Mouse (Mus musculus) forelimb bud, embryonic 11.5 days (tissue): ENCODE results near the gene Spry2.
A peak's percentile ranks its signal among the peaks of the same experiment; 100 is the strongest.

Experiments
- DNase-seq: peaks from one replicate; pipeline ENCODE4 v3.0.0-alpha.2; 2012; ENCODE audit warnings: low read depth, low spot score

Spry2 gene

DNA sequence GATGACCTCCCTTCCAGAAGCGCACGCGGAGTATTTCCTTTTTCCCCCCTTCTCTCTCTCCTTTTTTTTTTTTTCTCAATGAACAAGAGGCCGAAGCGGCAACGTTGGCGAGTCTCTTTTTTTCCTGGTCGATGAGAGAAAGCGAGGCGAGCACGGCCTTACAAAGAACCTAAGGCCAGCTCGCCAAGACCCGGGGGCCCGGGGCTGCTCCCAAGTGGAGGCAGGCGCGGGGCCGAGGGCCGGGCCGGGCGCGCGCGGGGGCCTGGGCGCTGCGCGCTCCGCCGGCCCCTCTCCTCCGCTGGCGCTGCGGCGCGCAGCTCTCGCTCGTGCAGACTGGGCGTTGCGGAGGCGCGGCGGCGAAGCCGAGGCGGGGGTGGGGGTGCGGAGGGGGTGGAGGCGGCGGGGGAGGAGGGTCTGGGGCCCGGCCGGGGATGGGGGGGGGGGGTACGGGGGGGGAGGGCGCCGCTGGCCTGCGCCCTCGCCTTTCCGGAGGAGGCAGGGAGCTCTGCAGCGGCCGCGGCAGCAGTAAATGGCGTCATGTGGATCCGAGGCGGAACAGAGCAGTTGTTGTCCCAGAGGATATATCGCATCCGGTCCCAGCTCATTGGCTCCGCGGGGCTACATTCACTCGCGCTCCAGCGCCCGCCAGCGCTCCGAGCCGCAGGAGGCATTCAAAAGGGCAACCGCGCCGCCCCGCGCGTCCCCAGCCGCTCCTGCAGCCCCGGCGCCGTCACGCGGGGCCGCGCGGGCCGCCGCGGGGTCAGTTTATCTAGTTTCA lies at the start of gene Spry2:
Spry2 (minus strand) TSS at position 29 of the 778 bp plus-strand sequence.
- peak; percentile 97 for DNase-seq

DNA sequence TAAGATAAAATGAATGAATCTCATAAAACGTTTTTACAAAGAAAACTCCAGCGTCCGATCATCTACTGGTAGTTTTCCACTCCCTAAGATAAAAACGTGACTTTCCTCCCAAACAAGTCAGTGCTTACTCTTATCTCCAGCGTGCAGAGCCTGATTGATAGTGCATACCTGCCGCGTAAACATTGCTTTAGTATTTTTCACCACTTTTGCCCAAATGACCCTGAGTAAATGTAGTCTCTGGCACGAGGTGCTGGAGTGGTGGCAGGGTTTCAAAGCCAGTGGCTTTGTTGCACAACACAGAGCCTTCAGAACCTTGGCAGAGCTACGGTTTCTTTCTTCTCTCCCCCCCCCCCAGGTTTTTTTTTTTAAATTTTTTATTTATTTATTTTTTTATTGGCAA lies 44.7 kb upstream of the Spry2 start:
- no peak for DNase-seq

- no peak for DNase-seq
Observed at GRCm38 (mm10) chr14:105926726-105927125, 30.1 kb upstream of the Spry2 start.

DNA sequence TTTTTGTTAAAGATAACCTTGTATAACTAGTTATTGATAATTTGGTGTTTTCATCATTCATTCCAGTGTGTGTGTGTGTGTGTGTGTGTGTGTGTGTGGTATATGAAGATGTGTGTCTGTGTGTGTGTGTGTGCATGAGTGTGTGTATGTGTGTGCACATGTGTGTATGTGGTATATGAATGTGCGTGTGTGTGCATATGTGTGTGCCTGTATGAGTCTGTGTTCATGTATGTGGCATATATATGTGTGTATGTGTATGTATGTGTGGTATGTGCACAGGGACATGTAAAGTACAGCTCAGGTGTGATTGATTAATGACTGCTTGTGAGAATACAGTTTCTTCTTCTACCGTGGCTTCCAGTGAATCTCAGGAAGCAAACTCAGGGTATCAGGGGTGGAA lies 28.7 kb upstream of the Spry2 start:
- no peak for DNase-seq

- DNase-seq = no peak
Observed at GRCm38 (mm10) chr14:105924712-105925111, 28.1 kb upstream of the Spry2 start.

DNA sequence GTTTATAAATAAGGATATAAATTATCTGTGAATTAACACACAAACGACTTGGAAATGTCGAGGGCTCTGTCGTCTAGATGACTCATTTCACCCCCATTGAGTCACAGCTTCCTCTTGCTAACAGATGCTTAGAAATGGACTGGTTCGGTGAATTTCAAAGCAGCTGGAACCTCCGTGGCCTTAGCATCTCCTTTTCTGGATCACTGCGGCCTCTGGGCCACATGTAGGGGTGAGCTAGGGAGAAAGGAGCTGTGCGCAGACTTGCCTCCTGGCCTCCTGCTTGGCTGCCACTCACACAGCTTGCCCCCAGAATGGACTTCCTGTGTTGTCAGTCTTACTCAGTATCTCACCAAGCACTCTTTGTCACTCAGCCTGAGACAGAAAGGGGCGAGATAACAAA lies 26.3 kb upstream of the Spry2 start:
- no peak for DNase-seq

DNA sequence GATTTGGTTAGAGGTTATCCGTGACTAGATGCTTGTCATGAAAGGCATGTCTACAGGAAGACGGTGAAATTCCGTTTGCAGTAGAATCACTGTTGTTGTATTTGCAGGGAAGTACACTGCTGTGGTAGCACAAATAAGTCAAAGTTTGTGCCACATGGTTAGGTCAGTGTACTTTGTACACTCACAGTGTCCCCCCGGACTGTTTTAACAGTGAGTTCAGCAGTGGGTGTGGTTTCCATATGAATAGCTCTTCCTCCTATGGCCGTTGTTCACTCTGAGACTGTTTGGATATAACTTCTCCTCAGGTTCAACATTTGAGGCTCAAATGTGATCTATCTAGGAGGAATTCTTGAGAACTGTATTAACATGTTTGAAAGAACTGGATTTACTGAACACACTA lies 25.8 kb upstream of the Spry2 start:
- DNase-seq = no peak

DNA sequence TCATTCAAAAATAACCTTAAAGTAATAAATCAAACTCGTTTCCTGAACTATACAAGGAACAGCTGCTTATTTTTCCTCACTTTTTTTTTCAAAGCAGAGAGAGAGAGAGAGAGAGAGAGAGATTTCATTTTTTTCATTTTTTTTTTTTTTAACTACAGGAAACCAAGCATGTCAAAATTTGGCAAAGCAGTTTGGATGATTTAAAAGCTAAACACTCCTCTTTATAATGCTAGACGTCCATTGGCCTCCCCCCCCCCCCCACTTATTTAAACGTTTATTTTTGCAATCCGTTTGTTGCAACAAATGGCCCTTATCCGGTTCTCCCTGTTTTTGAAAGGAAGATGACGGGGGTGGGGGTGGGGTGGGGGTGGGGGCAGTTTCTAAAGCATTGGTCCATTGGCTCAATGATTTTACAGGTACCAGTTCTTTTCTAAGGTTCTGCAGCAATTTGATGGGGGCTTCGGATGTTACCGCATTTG lies 24.6 kb upstream of the Spry2 start:
- DNase-seq = no peak

DNA sequence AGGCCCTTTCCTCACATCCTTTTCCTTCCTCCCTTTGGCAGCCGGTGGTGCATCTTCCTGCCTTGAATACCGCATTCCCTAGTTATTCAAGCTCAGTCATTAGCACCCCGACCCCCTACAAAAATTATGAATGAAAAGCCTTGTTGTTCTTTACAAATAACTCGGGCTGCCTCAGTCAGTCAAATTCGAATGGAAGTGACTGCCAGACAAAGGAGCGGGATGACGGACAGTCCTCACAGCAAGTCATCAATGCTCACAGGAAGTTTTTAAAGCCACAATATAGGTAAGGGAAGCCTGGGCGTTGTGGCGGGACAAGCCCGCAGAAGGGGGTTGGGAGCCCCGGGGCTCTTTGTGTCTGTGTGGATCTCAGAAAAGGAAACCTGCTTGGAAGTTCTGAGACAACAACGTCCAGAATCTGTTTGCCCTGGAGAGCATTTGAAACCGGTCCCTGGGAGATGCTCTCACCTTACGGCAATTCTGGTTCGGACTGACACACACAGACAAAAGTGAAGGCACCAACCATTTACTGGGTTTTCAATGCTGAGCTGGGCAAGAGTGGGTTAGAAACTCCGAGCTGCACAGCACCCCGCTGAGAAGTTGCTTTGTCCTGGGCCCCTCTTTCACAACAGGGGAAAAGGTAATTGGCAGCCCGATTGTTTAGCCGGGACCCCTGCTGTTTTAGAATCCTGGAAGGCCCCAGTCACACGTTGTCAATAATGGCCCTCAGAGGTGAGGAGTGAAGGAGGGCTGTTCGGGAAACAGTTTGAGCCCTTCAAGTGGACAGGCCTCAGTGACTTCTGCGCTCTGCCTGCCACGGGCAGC lies 24.0 kb upstream of the Spry2 start:
- DNase-seq = peak; percentile 79

- DNase-seq = no peak
Observed at GRCm38 (mm10) chr14:105907216-105907615, 10.6 kb upstream of the Spry2 start.

DNA sequence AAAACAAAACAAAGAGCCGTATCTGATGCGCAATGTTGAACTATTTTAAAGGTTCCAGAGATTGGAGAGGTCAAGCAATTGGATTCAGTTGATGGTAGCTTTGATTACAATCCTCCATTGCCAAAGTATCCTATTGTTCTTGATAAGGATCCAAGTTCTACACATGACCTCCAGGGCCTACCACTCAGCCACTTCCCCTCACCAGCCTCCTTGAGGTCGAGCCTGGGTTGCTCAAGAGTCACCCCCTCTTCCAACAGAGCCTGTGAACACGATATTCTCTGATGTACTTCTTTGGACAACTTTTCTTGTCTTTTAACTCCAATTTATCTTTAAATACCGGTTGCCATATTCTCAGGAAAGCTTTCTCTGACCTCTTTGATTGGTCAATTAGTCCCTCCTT lies 9.3 kb upstream of the Spry2 start:
- DNase-seq = no peak

GRCm38 (mm10) chr14:105905509-105905908 lies 8.9 kb upstream of the Spry2 start:
- no peak for DNase-seq

DNA sequence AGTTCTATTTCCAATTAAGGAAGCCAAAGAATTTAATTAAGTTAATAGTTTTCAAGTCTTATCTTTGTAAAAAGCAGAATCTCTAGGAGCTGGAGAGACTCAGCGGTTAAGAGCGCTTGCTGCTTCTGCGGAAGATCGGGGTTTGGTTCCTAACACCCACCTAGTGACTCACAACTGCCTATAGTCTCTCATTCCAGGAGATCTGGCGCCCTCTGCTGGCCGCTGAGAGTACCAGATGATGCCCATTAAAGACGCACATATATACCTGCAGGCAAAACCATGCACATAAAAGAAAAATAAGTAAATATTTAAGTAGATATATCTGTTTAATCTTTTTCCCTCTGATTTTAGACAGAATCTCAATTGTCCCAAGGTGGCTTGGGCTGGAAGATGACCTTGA lies 6.2 kb upstream of the Spry2 start:
- no peak for DNase-seq

- no peak for DNase-seq
Observed at GRCm38 (mm10) chr14:105900841-105901240, 4.2 kb upstream of the Spry2 start.

GRCm38 (mm10) chr14:105899116-105899515 lies 2.5 kb upstream of the Spry2 start:
- DNase-seq = no peak

- DNase-seq = peak; percentile 86
Observed at GRCm38 (mm10) chr14:105898266-105899111, 1.9 kb upstream of the Spry2 start.

DNA sequence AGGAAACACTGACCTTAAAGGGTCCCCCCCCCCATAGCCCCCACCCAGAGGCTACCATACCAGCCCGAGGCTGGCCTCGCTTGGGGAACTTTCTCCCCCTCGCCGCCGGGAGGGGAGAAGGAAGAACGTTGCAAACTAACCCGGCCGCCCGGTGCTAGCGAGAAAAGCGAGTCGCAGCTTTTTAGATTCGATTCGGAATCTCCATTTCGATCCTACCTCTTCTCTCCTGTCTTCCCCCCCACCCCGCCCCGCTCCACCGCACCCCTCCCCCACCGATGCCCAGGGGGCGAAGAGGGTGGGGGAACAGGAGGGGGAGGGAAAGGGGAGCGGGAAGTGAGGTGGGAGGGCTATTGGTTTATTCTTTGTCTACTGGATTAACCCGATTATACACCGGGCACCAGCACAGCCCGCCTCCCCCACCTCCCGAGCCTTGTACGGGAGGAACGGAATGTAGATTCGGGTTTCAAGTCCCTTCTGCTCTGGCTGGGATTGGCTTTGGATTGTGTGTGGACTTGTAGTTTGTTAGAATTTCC lies 1.0 kb upstream of the Spry2 start:
- DNase-seq = peak; percentile 80

DNA sequence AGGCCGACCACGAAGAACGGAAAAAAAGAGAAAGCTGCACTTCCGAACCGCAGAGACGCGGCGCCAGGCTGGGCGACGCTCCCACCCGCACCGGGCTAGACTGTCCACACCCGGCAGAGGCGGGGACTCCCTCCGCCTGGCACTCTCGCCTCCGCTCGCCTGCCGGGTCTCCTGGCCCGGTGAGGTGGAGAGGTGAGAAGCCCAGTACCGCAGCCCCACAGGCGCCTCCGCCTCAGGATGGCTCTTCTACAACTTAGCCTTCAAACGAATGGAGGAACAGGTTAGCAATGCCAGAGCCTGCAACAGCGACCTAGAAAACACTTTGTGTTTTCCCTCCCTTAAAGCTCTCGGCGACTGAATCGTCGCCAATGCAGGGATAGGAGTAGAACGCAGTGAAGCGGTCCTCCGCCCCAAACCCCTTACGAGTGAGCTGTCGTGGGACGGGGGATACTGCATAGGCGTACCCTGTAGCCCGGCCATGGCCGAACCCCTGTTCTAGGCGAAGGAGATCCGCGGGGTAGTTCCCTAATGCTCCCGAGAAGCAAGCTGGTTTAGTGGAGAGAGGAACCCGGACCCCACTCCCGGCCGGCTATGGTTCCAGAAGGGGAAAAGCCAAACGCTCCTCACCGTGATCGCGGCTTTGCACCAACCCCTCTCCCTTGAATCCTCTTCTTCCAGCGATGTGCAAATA lies 513 bp downstream of the Spry2 start:
- DNase-seq = no peak

DNA sequence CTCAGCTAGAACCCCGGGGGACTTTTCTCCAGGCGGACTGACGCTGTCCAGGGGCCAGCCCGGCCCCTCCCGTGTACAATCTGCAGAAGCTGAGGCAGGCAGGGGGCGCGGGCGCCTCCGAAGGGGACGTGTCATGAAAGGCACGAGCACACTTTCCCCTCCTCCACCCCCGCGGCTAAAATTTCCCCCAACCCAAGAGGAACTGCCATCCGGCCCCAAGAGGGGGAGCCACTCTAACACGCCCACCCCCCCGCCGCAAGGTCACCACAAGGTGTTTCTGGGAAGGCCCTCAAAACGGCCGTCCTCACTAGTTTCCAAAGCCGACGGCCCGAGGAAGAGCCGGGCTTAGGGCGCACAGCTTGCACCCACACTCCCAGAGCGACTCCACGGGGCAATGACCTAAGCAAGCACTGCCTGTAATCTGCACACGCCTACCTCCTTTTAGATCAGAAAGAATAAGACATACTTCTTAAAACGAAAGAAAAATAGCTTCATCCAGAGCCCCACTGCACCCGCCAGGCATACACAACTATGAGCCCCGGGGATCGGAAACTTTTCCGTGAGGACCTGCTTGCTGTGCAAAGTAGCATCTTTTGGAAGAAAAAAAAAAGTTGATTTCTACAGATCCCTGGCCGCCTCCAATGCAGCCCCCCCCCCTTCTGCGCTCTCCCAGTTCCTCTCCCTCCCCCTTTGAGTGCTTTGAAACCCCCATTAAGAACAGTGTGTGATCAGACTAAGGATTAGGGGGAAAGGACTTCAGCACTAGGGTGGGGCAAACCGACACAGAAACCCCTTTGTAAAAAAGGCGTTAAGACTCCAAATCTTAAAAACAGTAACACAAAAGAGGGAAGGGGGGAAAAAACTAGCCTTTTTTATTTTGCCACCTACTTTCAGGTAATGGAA lies 1.4 kb downstream of the Spry2 start:
- DNase-seq = peak; percentile 68

GRCm38 (mm10) chr14:105893623-105893995 lies 3.0 kb downstream of the Spry2 start:
- no peak for DNase-seq
